Mouse (Mus musculus): ENCODE measurements around the gene Fgfr2. TPM values are rescaled to one million over a fixed set of nuclear protein-coding genes. Genes with fewer than 3 reads are reported as not detected.
A peak's percentile ranks its signal among the peaks of the same experiment; 100 is the strongest.

The Fgfr2 gene
- polyA plus RNA-seq, 1 experiment, result 12.0 TPM

DNA sequence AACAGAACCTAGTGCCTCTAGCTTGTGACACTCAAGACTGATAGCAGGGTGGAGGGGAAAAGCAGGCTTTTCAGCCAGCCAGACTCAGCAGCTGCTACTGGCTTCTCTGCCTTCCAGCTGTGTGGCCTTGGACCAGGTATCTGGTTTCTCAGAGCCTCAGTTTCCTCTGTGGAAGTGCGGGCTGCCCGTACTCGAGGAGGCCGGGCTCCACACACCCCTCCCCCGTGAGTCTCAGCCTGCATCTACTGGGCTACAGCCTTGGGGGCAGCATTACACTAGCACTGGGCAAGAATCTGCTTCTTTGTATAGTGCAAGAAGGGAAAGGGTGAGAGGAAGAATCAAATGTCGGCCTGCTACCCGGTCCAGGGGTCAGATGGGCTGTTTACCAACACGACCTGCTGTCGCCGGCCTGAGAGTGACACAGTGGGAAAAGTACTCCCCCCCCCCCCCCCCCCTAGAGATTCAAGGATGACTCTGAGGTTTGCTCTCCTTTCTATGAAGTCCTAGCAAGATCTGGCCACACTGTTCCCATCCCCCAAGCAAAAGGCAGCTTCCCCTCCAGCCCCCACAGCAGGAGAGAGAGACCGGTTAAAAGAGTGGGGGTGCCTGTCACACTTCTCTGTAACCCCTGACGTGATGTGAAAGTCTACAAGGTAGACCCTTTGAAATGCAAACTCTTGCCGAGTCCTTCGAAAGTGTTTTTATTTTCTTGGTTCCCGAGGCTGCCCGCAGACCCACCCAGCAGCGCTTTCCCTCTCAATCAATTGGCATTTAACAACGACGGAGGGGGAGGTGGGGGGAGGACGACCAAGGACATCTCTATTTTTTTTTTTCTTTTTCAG is 314.1 kb downstream of the Fgfr2 start:
- Histone ChIP-seq H3K4me3 (ENCODE audit: insufficient read depth, low read depth, low read length) (peak overlapping the region; percentile 7; the same call in 1 of the 2 replicates), H3K27ac (replicated peaks; ENCODE audit: low read depth, low read length) (peak overlapping the region; percentile 78), H3K4me1 (ENCODE audit: control insufficient read depth, insufficient read depth, insufficient read length, low read length) (peaks cover 48% of the 10 kb centered on the region)

DNA sequence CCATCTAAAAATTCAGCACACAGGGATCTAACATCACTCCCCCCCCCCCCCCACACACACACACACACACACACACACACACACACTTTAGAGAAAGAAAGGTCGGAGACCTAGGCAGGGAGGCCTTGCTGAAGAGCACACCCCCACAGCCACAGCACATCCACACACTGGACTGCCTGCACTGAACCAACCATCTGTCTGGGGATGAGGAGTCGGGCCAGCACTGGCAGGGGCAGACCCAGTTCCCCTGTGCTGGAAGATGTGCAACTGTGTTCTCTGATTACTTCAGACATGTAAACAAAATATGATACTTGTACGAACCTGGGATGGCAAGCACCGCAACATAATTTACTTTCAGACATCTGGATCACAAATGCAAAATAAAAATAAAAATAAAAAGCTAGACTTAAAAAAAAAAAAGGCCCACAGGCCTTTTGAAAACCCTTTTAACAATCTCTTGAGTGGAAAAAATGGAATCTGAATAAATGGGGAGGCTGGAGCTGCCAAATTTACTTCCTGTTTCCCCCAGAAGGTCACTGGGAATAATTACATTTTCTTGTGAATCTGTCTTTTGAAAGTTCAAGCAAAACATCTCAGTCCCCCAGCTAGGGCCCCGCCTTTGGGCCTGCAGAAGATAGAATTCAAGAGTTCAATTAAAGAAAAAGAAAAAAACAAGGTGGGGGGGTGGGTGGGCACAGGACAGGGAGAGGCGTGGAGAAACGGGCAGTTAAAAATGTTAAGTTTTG is 314.9 kb downstream of the Fgfr2 start:
- H3K4me1 ChIP-seq (ENCODE audit: control insufficient read depth, insufficient read depth, insufficient read length, low read length), result peaks cover 56% of the 10 kb centered on the region
- no peak overlapping the region; the same call in 1 of the 2 replicates for H3K4me3 ChIP-seq (ENCODE audit: insufficient read depth, low read depth, low read length)
- peak overlapping the region; percentile 78 for H3K27ac ChIP-seq (replicated peaks; ENCODE audit: low read depth, low read length)

DNA sequence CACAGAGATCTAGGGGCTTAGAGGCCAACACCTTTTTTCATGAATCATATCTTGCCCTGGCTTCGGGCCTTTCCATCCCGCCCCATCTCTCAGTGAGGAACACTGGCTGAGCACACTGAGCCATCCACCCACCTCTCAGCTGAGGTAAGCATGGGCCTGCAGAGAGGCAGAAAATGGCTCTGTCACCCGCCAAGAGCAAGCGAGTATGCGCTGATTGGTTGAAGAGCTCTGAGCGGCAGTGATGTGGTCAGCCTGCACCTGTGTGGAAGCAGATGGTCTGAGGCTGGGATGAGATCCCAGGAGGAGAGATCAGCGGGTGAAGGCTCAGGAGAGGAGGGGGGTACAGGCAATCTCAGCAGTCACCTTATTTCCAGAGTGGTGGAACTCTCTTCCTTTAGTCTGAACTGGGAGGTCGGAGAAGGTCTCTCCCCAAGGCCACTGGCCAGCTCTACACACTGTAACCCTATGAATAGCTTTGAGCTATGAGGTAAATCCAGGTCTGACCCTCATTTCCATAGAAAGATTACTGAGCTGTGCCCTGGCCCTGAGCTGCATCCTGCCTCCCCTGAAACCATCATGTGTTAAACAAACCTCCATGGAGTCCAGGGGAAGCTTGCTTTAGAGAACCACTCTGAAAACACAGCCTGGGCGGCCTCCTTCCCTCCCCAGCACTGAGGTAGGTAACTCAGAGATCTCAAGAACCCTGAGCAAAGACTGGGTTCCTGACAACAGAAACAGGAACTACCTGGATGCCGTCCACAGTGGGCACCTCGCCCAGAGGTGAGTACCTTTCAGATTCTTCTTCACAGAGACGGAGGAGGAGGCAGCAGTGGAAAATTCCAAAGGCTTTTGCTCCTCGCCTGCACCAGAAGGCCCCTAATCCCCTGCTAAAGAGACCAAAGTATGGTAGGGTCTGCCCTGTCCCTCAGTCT is 316.0 kb downstream of the Fgfr2 start:
- H3K4me1 ChIP-seq (ENCODE audit: control insufficient read depth, insufficient read depth, insufficient read length, low read length), result peaks cover 66% of the 10 kb centered on the region
- H3K4me3 ChIP-seq (ENCODE audit: insufficient read depth, low read depth, low read length), result no peak overlapping the region
- H3K27ac ChIP-seq (replicated peaks; ENCODE audit: low read depth, low read length), result peak overlapping the region; percentile 69

DNA sequence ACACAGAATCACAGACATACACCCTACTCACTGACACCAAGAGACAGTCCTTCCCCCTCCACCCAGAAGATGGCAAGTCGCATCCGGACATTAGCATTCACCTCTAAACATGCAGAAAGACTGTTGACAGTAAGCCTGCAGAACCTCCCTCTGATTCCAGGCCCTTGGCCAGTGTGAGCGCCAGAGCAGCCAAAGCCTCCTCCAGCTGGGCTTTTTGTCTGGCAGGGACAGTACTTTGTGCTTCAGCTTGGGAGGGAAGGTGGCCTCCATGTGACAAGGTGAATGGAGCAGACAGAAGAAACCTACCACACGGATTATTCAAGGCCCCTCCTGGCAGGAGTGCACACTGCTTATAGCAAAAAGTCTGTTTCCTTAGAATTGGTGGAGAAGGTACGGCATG is 316.9 kb downstream of the Fgfr2 start:
- Histone ChIP-seq H3K27ac (replicated peaks; ENCODE audit: low read depth, low read length) (peak overlapping the region; percentile 69), H3K4me3 (ENCODE audit: insufficient read depth, low read depth, low read length) (no peak overlapping the region), H3K4me1 (ENCODE audit: control insufficient read depth, insufficient read depth, insufficient read length, low read length) (peaks cover 75% of the 10 kb centered on the region)

DNA sequence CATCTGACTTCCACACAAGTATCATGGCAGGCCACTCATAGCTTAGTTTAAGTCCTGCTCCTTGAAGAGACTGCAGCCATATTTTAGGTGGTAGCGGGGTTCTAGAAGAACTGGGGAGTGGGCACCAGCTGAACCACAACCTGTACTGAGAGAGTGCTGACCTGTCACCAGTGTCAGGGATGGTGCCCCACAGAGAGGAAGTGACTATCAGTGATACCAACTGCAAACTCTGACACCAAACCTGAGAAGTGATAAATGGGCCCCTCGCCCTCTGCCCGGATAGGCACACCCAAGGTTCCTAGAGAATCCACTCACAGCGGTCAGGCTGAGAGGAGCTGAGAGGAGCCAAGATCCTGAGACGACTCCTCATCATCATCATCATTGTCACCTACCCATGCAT is 318.2 kb downstream of the Fgfr2 start:
- no peak overlapping the region for H3K4me3 ChIP-seq (ENCODE audit: insufficient read depth, low read depth, low read length)
- H3K4me1 ChIP-seq (ENCODE audit: control insufficient read depth, insufficient read depth, insufficient read length, low read length), result peaks cover 88% of the 10 kb centered on the region
- peak overlapping the region; percentile 94 for H3K27ac ChIP-seq (replicated peaks; ENCODE audit: low read depth, low read length)

DNA sequence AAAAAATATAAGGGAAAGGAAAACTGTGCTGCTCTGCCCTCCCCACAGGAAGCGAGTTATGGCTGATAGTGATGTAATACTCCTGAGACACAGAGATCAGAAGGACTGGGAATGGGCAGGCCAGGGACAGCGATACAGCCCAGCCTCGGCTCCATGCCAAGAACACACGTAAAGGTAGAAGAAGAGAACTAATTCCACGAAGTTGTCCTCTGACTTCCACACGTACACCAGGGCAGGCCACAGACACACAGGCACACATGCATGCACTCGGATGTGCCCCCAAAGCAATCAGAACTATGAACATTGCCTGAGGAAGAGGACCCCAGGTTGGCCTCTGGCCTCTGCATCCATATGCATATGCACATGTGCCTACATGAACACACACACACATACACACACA is 318.7 kb downstream of the Fgfr2 start:
- no peak overlapping the region for H3K4me3 ChIP-seq (ENCODE audit: insufficient read depth, low read depth, low read length)
- H3K4me1 ChIP-seq (ENCODE audit: control insufficient read depth, insufficient read depth, insufficient read length, low read length), result peaks cover 88% of the 10 kb centered on the region
- H3K27ac ChIP-seq (replicated peaks; ENCODE audit: low read depth, low read length), result peak overlapping the region; percentile 94

DNA sequence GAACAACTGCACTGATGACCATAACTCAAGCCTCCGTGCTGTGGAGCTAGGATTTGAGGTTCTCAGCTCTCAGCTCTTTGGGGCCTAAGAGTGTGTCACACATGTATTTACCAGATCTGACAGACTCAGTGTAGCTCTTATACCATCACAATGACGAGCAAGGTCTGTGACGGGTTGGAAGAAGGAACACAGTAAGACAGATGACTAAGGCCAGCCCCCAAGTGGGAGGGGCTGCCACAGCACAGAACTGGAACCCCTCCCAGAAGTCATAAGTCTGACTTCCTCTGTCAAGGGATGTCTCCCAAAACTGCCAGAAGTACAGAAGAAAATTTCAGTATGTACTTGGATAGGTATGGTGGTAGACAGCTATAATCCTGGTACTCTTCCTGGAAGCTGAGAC is 319.2 kb downstream of the Fgfr2 start:
- no peak overlapping the region for H3K4me3 ChIP-seq (ENCODE audit: insufficient read depth, low read depth, low read length)
- peak overlapping the region; percentile 94 for H3K27ac ChIP-seq (replicated peaks; ENCODE audit: low read depth, low read length)
- H3K4me1 ChIP-seq (ENCODE audit: control insufficient read depth, insufficient read depth, insufficient read length, low read length), result peaks cover 90% of the 10 kb centered on the region

DNA sequence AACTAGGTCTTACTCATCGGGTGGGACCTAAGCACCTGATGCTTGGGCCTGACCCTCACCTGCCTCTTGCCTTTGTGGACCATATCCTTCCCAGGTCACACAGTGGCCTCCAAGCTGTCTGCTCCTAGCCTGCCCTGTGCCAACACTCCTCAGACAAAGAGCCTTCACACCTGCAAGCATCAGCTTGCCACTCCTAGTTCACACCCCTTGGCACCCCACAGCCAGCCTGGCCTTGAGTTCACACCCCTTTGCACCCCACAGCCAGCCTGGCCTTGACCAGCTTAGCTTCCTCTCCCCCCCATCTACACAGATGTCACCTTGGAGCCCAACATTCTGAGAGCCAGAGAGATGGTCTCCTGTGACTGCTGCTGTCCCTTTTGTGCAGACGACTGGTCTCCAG is 319.8 kb downstream of the Fgfr2 start:
- H3K27ac ChIP-seq (replicated peaks; ENCODE audit: low read depth, low read length), result peak overlapping the region; percentile 94
- H3K4me1 ChIP-seq (ENCODE audit: control insufficient read depth, insufficient read depth, insufficient read length, low read length), result peaks cover 91% of the 10 kb centered on the region
- no peak overlapping the region for H3K4me3 ChIP-seq (ENCODE audit: insufficient read depth, low read depth, low read length)

DNA sequence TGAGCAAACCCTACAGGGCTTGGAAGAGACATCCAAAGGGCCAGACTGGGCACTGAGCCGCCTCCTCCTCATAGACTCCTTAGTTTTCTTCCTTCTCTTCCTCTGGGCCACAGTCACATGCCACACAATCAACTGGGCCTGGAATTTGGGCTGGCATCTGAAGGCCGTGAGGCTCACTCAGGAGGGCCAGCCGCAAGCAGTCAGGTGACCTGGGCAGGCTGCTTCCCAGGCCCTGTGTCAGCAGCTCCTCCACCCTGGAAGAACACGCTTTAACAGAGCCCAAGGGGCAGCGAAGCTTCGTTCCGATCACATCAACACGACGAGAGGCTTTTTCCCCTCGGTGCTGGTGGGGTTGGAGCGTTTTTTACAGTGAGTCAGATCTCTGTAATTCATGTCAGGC is 320.5 kb downstream of the Fgfr2 start:
- peak overlapping the region; percentile 94 for H3K27ac ChIP-seq (replicated peaks; ENCODE audit: low read depth, low read length)
- peaks cover 95% of the 10 kb centered on the region for H3K4me1 ChIP-seq (ENCODE audit: control insufficient read depth, insufficient read depth, insufficient read length, low read length)
- H3K4me3 ChIP-seq (ENCODE audit: insufficient read depth, low read depth, low read length), result no peak overlapping the region

DNA sequence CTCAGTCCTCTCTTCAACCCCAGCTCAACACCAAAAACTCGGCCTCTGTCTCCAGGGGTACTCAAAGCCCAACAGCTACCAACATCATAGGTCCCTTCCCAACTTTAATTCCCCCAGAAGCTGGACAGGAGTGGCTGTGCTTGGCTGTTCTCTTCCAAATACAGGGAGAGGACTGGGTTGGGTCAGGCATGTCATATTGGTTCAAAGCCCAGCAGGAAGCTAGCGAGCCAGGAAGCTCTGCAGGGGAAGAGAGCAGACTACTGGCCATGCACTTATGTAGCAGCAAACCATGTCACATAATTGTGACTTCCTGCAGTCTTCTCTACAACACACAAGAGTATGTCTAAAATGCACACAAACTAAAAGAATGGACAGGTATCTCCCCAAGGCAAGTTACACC is 321.1 kb downstream of the Fgfr2 start:
- Histone ChIP-seq H3K4me3 (ENCODE audit: insufficient read depth, low read depth, low read length) (no peak overlapping the region), H3K27ac (replicated peaks; ENCODE audit: low read depth, low read length) (peak overlapping the region; percentile 94), H3K4me1 (ENCODE audit: control insufficient read depth, insufficient read depth, insufficient read length, low read length) (peaks cover 94% of the 10 kb centered on the region)

DNA sequence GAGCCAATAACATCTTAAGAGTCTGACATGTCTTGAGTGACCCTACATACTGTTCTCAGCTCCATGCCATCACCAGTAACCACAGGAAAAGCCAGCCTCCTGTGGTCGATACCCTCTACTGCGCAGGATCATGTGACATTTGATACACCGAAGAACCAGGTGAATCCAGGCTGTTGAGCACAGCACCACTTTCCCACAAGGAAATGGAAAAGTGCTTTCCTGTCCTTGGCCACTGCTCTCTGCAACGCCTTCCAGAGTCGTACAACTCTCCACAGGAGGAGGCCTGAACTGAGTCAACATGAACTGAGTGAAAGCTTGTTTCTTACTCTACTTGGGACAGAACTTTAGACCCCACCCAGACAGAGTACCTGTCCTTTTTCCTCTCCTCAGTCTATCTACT is 321.6 kb downstream of the Fgfr2 start:
- Histone ChIP-seq H3K4me3 (ENCODE audit: insufficient read depth, low read depth, low read length) (no peak overlapping the region), H3K27ac (replicated peaks; ENCODE audit: low read depth, low read length) (peak overlapping the region; percentile 94), H3K4me1 (ENCODE audit: control insufficient read depth, insufficient read depth, insufficient read length, low read length) (peaks cover 90% of the 10 kb centered on the region)

DNA sequence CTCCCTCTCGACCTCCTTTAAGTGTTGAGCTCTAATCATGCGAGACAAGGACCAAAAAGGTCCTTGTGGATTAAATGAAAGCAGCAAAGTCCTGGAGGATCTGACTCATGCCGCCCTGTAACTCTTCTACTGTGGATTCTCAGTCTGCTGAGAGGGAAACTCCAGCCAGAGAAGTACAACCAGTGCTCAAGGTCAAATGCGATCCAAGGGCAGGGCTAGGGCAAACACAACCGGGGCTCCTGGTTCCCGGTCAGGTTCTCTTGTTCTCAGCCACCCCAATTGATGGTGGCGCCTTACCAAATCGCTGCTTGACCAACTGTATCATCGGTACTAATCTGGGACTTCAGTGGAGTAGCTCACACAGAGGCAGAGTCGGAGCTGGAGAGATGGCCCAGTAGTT is 322.3 kb downstream of the Fgfr2 start:
- Histone ChIP-seq H3K27ac (replicated peaks; ENCODE audit: low read depth, low read length) (peak overlapping the region; percentile 94), H3K4me1 (ENCODE audit: control insufficient read depth, insufficient read depth, insufficient read length, low read length) (peaks cover 85% of the 10 kb centered on the region), H3K4me3 (ENCODE audit: insufficient read depth, low read depth, low read length) (no peak overlapping the region)

DNA sequence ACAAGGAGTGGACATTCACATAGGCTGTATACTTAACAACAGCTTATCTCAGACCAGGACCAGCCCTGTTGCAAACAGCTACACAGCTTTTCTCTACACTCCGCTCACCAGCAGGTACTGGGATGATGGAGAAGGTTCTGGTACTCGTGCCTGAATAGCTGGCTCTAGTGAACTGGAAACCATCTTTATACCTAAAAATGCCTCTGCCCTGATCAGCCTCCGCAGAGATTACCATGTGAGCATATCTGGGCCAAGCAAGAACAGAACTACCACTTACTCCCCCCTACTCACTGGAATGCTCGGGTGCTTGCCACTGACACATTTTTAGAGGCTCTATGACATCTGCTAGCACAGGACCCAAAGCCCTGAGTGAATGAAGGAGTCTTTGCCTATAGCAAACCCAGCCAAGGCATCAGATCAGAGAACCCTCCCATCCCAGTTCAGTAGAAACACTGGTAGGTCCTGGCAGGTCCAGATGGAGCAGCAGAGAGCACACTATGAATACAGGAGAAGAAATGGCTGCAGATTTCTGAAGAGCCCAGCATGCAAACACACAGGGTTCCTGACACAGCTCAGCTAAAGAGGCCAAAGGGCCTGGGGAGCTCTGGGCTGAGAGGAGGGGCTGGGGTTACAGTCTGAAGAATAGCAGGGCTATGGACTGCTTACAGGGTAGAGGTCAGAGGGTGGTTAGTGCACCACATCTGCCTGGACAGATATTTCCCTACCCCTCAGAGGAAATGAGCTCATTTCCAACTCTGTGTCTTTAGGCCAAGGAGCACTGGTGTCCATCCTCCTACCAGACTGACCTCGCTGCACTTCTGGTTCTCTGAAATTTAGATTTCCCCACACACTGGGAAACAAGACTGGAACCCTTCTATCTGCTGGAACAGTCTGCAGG is 323.8 kb downstream of the Fgfr2 start:
- peak overlapping the region; percentile 95 for H3K27ac ChIP-seq (replicated peaks; ENCODE audit: low read depth, low read length)
- H3K4me3 ChIP-seq (ENCODE audit: insufficient read depth, low read depth, low read length), result no peak overlapping the region
- H3K4me1 ChIP-seq (ENCODE audit: control insufficient read depth, insufficient read depth, insufficient read length, low read length), result peaks cover 71% of the 10 kb centered on the region

DNA sequence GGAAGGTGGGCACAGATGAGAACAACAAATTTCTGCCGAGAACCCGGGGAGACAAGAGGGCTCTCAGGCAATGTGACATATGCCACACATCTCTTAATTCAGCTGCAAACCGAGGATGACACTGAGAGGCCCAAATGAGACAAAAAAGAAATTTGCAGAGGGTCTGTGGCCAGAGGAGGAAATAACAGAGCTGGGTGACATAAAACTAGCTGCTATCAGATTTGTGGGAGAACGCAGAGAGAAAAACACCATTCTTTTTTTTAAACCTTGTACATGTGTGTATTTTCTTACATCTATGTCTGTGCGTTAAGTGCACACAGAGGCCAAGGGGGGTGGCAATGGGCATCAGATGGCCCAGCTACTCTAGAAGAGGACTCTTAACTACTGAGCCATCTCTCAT is 328.0 kb downstream of the Fgfr2 start:
- Histone ChIP-seq H3K27ac (replicated peaks; ENCODE audit: low read depth, low read length) (0 out of 2 replicates have a peak overlapping the region, but pooled peaks have one; percentile 6), H3K4me1 (ENCODE audit: control insufficient read depth, insufficient read depth, insufficient read length, low read length) (peaks cover 67% of the 10 kb centered on the region), H3K4me3 (ENCODE audit: insufficient read depth, low read depth, low read length) (no peak overlapping the region)
